14 mouse cellular contexts compared by ENCODE assay signal in the genomic region with DNA sequence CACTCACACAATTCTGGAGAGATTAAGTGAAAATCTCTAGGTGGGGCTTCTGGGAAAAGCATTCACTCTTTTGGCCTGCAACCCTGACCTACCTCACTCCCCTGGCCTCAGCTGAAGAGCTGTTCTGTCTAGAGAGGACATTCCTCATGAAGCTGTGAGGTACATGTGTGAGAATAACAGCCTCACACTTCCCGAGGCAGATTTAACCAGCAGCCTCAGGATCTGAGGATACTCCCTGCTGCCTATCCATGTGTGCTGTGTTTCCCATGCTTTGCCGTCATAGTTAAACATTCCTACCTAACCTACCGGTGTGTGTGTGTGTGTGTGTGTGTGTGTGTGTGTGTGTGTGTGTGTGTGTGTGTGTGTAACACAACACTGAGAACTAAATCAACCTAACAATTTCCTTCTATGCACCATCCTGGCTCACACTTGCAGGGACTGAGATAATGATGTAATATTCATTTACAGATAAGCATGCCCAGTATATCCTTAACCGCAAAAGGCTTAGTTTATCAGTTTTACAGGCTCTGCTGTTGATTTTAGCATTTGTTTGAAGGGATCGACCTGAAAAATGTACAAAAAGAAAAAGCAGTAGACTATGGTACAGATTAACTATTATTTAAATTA.
DNase-seq lines count a peak whose midpoint lies in the region; ATAC-seq and TF ChIP-seq lines count a peak whose summit lies in the region.
"Had no signal": no experiment of that assay in that cellular context is flagged by ENCODE, and none has a peak within 500 bp of the region (broad histone marks: within the 10 kb centered on the region; RNA-seq: fewer than 3 reads in every experiment).

No protein-coding gene starts in this region.

- H3K4me3 ChIP-seq in heart, embryonic 16.5 days (ENCODE audit: low read length), result no peak overlapping the region
- no peak overlapping the region for H3K4me3 ChIP-seq in G1E (ENCODE audit: low read depth, low read length)
- no peak overlapping the region for H3K4me3 ChIP-seq in intestine, embryonic 14.5 days (ENCODE audit: low read depth, low read length)
- no peak overlapping the region for H3K4me3 ChIP-seq in liver, embryonic 14.5 days (ENCODE audit: insufficient read depth in 1 of 2, low read depth in 2 of 2, low read length in 2 of 2)
- H3K4me3 ChIP-seq: embryonic facial prominence, embryonic 12.5 days; left cerebral cortex, adult 2 months; megakaryocyte, embryonic 14.5 days had no signal

- 49% methylated on average over 5 of the region's 5 CpGs for WGBS in heart, embryonic 16.5 days
- 53% methylated on average over 5 of the region's 5 CpGs for WGBS in intestine, embryonic 14.5 days
- WGBS in liver, embryonic 14.5 days (ENCODE audit: insufficient replicate concordance), result 40% methylated on average over 5 of the region's 5 CpGs

- no peak overlapping the region for H3K4me2 ChIP-seq in heart, embryonic 16.5 days (ENCODE audit: low read depth, low read length)
- H3K4me2 ChIP-seq in intestine, embryonic 14.5 days (ENCODE audit: low read length), result no peak overlapping the region
- H3K4me2 ChIP-seq in liver, embryonic 14.5 days (ENCODE audit: low read depth), result no peak overlapping the region
- H3K4me2 ChIP-seq: embryonic facial prominence, embryonic 12.5 days had no signal

- no peak for TF ChIP-seq CTCF in G1E (IDR thresholded peaks at IDR 0.05; ENCODE audit: low read depth, low read length)
- TF ChIP-seq CTCF in liver, embryonic 14.5 days (IDR thresholded peaks at IDR 0.05; ENCODE audit: low read depth), result no peak

- peak overlapping the region; percentile 48 for H3K27ac ChIP-seq in heart, embryonic 16.5 days (ENCODE audit: low read length)
- H3K27ac ChIP-seq in intestine, embryonic 14.5 days (ENCODE audit: low read depth), result 0 out of 2 replicates have a peak overlapping the region, but pooled peaks have one; percentile 33
- H3K27ac ChIP-seq in liver, embryonic 14.5 days, result no peak overlapping the region
- H3K27ac ChIP-seq: embryonic facial prominence, embryonic 12.5 days; kidney, postnatal 0 days; left cerebral cortex, adult 2 months had no signal

- TF ChIP-seq EP300 in liver, embryonic 14.5 days (IDR thresholded peaks at IDR 0.05; ENCODE audit: low read depth), result no peak

- ATAC-seq in heart, embryonic 16.5 days (replicated peaks; ENCODE audit: extremely low read depth, insufficient read depth, low FRiP score), result no peak
- ATAC-seq in G1E (ENCODE audit: extremely low read depth, insufficient number of reproducible peaks, low FRiP score, poor library complexity, severe bottlenecking), result peak; percentile 60
- ATAC-seq in intestine, embryonic 14.5 days (replicated peaks; ENCODE audit: low FRiP score, low TSS enrichment, low read depth), result peak; percentile 61
- peak; percentile 64; the same call in 1 of the 2 replicates for ATAC-seq in liver, embryonic 14.5 days (ENCODE audit: insufficient read depth)
- ATAC-seq in activated CD4-positive, CD25-positive, alpha-beta regulatory T cell, adult 4 months, result no peak
- ATAC-seq: forebrain, embryonic 16.5 days; inflammation-experienced regulatory T-cells, adult 6 months had no signal

- H3K36me3 ChIP-seq in heart, embryonic 16.5 days (ENCODE audit: control insufficient read depth, insufficient read depth), result peaks cover 9% of the 10 kb centered on the region; the same call in 1 of the 2 replicates
- H3K36me3 ChIP-seq in G1E (replicated peaks), result peaks cover 24% of the 10 kb centered on the region
- peaks cover 46% of the 10 kb centered on the region for H3K36me3 ChIP-seq in intestine, embryonic 14.5 days (ENCODE audit: control insufficient read depth, insufficient read depth, low read length)
- H3K36me3 ChIP-seq in liver, embryonic 14.5 days (replicated peaks; ENCODE audit: control insufficient read depth, insufficient read depth, low read depth), result no peaks in the 10 kb centered on the region

- no peak overlapping the region for H3K9ac ChIP-seq in heart, embryonic 16.5 days (ENCODE audit: low read length)
- no peak overlapping the region for H3K9ac ChIP-seq in intestine, embryonic 14.5 days (ENCODE audit: low read length)
- no peak overlapping the region for H3K9ac ChIP-seq in liver, embryonic 14.5 days (replicated peaks)
- H3K9ac ChIP-seq: embryonic facial prominence, embryonic 12.5 days had no signal

- no peaks in the 10 kb centered on the region for H3K27me3 ChIP-seq in heart, embryonic 16.5 days (ENCODE audit: control insufficient read depth, insufficient read depth, low read length)
- no peaks in the 10 kb centered on the region for H3K27me3 ChIP-seq in G1E (ENCODE audit: insufficient read depth, low read length)
- H3K27me3 ChIP-seq in intestine, embryonic 14.5 days (replicated peaks; ENCODE audit: control insufficient read depth, insufficient read depth, low read length), result no peaks in the 10 kb centered on the region
- no peaks in the 10 kb centered on the region for H3K27me3 ChIP-seq in liver, embryonic 14.5 days (ENCODE audit: control insufficient read depth, insufficient read depth, low read length)
- H3K27me3 ChIP-seq: embryonic facial prominence, embryonic 12.5 days; megakaryocyte, embryonic 14.5 days had no signal

- DNase-seq in heart, adult 18-20 months, result no peak
- DNase-seq in G1E (ENCODE audit: low spot score), result no peak
- peak; percentile 47 for DNase-seq in intestine, embryonic 14.5 days (ENCODE audit: low spot score)
- no peak for DNase-seq in liver, embryonic 14.5 days (ENCODE audit: low read depth in 3 of 3, low spot score in 3 of 3)
- no peak for DNase-seq in retina, embryonic 14.5 days (ENCODE audit: low spot score)
- DNase-seq: lung, postnatal 10 days had no signal

- peaks cover 6% of the 10 kb centered on the region; the same call in 1 of the 2 replicates for H3K4me1 ChIP-seq in heart, embryonic 16.5 days (ENCODE audit: control insufficient read depth, insufficient read depth, low read length)
- peaks cover 21% of the 10 kb centered on the region for H3K4me1 ChIP-seq in G1E (ENCODE audit: insufficient read depth, low read depth, low read length)
- no peaks in the 10 kb centered on the region for H3K4me1 ChIP-seq in intestine, embryonic 14.5 days (replicated peaks; ENCODE audit: control insufficient read depth, insufficient read depth, low read length)
- peaks cover 0 to 7% of the 10 kb centered on the region in 2 experiments; a peak in 2 of 4 replicates for H3K4me1 ChIP-seq in liver, embryonic 14.5 days (replicated peaks; ENCODE audit: control insufficient read depth in 2 of 2, insufficient read depth in 2 of 2, low read length in 1 of 2)
- H3K4me1 ChIP-seq: embryonic facial prominence, embryonic 12.5 days had no signal

- H3K9me3 ChIP-seq in heart, embryonic 16.5 days (replicated peaks; ENCODE audit: control insufficient read depth, low read length), result no peaks in the 10 kb centered on the region
- no peaks in the 10 kb centered on the region for H3K9me3 ChIP-seq in G1E (replicated peaks)
- H3K9me3 ChIP-seq in intestine, embryonic 14.5 days (ENCODE audit: control insufficient read depth, low read length), result no peaks in the 10 kb centered on the region
- no peaks in the 10 kb centered on the region for H3K9me3 ChIP-seq in liver, embryonic 14.5 days (ENCODE audit: control insufficient read depth, low read length)
- H3K9me3 ChIP-seq: embryonic facial prominence, embryonic 12.5 days; megakaryocyte, embryonic 14.5 days had no signal

Comparison
In these comparisons a context has a peak if more than half of its experiments do, and no peak if none do; other contexts are left out.
1. ATAC-seq: peak in G1E (single experiment), intestine, embryonic 14.5 days (single experiment) and liver, embryonic 14.5 days (single experiment); none in heart, embryonic 16.5 days (single experiment) and activated CD4-positive, CD25-positive, alpha-beta regulatory T cell, adult 4 months (single experiment).